Mouse (Mus musculus) forebrain, embryonic 15.5 days (tissue): ENCODE measurements around the gene Mrpl45. TPM values are rescaled to one million over a fixed set of nuclear protein-coding genes. Genes with fewer than 3 reads are reported as not detected.
"Not testable (repeated sequence)": the region's sequence is repeated elsewhere in the genome, so short reads cannot be mapped to it uniquely, and the experiment has no call there.

Experiments
- ATAC-seq: fragments of 200-750 bp; cut with Nextera tagmentation; replicated peaks from 2 replicates; pipeline ENCODE4 v1.8.0; 2017; ENCODE audit warnings: mild to moderate bottlenecking, moderate TSS enrichment, moderate library complexity
- H3K27ac ChIP-seq: fragments of 300-500 bp; sonication (generic); replicated peaks from 2 replicates; pipeline ENCODE4 v1.5.1; 2015; ENCODE audit warnings: mild to moderate bottlenecking, inconsistent platforms
- H3K27me3 ChIP-seq: fragments of 300-500 bp; sonication (generic); 2 replicates; pipeline ENCODE4 v1.6.1; 2015; ENCODE audit warnings: inconsistent platforms
- H3K36me3 ChIP-seq: fragments of 300-500 bp; sonication (generic); 2 replicates; pipeline ENCODE4 v1.6.1; 2015; ENCODE audit warnings: mild to moderate bottlenecking, inconsistent platforms
- H3K4me1 ChIP-seq: fragments of 300-500 bp; sonication (generic); 2 replicates; pipeline ENCODE4 v1.6.1; 2015; ENCODE audit warnings: inconsistent platforms
- H3K4me2 ChIP-seq: fragments of 300-500 bp; sonication (generic); replicated peaks from 2 replicates; pipeline ENCODE4 v1.6.1; 2015; ENCODE audit warnings: mild to moderate bottlenecking, inconsistent platforms
- H3K4me3 ChIP-seq: fragments of 300-500 bp; sonication (generic); 2 replicates; pipeline ENCODE4 v1.5.1; 2015; ENCODE audit warnings: mild to moderate bottlenecking, inconsistent platforms
- H3K9ac ChIP-seq: fragments of 300-500 bp; sonication (generic); replicated peaks from 2 replicates; pipeline ENCODE4 v1.6.1; 2015; ENCODE audit warnings: mild to moderate bottlenecking, inconsistent platforms
- H3K9me3 ChIP-seq: fragments of 300-500 bp; sonication (generic); 2 replicates; pipeline ENCODE4 v1.6.1; 2016; ENCODE audit warnings: inconsistent platforms
- WGBS: fragments of 180-500 bp; shearing (Covaris S2); methylation state at CpG from one replicate; pipeline ENCODE4 v1.1.7; 2015; ENCODE audit warnings: mixed read lengths; 5-methylcytosine and 5-hydroxymethylcytosine counted together
- polyA plus RNA-seq: library from polyadenylated mRNA; unstranded; fragments of >200 nt; fragmentation: Nextera tagmentation; extraction: Ambion mirVana; gene quantifications from 2 replicates; pipeline ENCODE4 v1.2.1, GENCODE M21; 2015

Gene Mrpl45
- polyA plus RNA-seq, 1 experiment from 2014 or later = 40.6 TPM

DNA sequence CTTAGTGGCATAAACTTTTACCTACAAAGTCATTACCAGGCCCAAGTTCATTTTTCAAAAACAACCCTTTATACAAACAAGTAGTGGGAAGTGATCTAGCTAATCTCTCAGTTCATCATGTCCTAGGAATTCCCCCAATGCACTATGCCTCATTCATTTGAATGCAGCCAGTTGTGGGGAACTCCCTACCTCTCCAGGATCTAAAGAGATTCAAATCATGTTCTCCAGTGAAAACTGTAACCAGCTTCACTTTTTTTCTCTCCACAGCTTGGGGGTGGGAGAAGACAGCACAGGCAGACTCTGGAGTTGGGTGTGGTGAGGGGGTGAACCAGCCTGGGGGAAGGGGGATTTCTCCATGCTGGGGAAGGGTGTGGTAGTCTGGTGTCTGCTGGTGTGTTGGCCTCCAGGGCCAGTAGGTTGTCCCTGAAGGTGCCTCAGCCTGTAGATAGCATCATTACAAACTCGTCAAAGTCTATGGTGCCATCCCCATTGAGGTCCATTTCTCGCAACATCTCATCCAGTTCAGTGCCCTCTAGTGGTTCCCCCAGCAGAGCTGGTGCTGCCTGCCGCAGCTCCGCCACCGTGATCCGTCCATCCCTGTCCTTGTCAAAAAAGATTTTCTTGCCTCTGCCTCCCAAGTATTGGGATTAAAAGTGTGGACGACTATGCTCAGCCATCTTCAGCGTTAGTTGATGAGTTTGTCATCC is 6.5 kb downstream of the Mrpl45 start:
- H3K9ac ChIP-seq, H3K4me3 ChIP-seq, H3K4me1 ChIP-seq, H3K9me3 ChIP-seq, H3K27me3 ChIP-seq, H3K27ac ChIP-seq, ATAC-seq, H3K4me2 ChIP-seq: not testable (repeated sequence)
- 83% methylated on average over 8 of the region's 8 CpGs for WGBS
- peaks cover 41% of the 10 kb centered on the region for H3K36me3 ChIP-seq

DNA sequence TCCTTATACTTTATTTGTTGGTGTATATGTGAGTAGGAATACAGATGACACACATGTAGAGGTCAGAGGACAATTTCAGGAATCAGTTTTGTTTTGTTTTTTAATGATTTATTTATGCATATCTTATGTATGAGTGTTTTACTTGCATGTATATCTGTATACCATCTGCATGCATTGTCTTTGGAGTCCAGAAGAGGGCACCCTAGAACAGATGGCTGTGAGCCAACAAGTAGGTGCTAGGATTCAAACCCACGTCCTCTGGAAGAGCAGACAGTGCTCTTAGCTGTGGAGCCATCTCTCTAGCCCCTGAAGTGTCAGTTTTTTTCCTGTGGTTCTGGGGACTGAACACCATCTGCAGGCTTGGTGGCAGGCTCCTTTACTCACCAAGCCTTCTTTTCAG is 9.7 kb downstream of the Mrpl45 start:
- ATAC-seq = no peak
- H3K4me3 ChIP-seq = no peak overlapping the region
- WGBS = 52% methylated on average over 1 of the region's 1 CpGs

DNA sequence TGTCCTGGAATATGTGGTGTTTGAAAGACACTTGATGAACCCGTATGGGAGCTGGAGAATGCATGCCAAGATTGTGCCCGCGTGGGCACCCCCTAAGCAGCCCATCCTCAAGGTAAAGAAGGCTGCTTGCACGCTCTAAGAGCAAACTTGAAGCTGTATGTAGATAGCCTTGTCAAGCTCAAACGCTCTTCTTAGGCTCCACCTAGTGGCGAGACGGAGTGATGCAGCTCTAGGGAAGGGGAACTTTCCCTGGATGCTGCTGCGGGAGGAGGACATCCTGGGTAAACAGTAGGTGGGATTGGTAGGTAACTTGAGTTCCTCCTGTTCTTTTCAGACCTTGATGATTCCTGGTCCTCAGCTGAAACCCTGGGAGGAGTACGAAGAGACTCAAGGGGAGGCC is 12.6 kb downstream of the Mrpl45 start:
- no peak overlapping the region for H3K27ac ChIP-seq
- no peak overlapping the region for H3K4me2 ChIP-seq
- H3K27me3 ChIP-seq = no peaks in the 10 kb centered on the region
- no peaks in the 10 kb centered on the region for H3K4me1 ChIP-seq
- peaks cover 48% of the 10 kb centered on the region for H3K36me3 ChIP-seq
- WGBS = 23% methylated on average over 9 of the region's 9 CpGs
- ATAC-seq = no peak
- no peak overlapping the region for H3K4me3 ChIP-seq
- H3K9me3 ChIP-seq = no peaks in the 10 kb centered on the region
- H3K9ac ChIP-seq = no peak overlapping the region

More for the DNA sequence above, 9.7 kb downstream of the Mrpl45 start:
- Histone ChIP-seq H3K27me3 (no peaks in the 10 kb centered on the region), H3K36me3 (peaks cover 56% of the 10 kb centered on the region), H3K27ac (no peak overlapping the region), H3K9me3 (no peaks in the 10 kb centered on the region), H3K4me2 (no peak overlapping the region), H3K9ac (no peak overlapping the region), H3K4me1 (no peaks in the 10 kb centered on the region)

DNA sequence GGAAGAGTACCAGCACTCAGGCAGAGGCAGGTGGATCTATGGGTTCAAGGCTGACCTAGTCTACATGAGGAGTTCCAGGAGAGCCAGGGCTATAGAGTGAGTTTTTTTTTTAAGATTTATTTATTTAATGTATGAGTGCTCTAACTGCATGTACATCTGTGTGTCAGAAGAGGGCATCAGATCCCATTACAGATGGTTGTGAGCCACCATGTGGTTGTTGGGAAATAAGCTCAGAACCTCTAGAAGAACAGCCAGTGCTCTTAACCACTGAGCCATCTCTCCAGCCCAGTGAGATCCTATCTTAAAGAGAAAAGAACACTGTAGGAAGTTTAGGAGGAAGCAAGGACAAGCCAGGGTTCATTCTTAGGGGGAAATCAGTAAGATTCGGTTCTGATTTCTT is 14.8 kb downstream of the Mrpl45 start:
- Histone ChIP-seq H3K27ac (no peak overlapping the region), H3K27me3 (no peaks in the 10 kb centered on the region), H3K4me3 (no peak overlapping the region), H3K9ac (no peak overlapping the region), H3K9me3 (no peaks in the 10 kb centered on the region), H3K4me2 (no peak overlapping the region), H3K4me1 (no peaks in the 10 kb centered on the region), H3K36me3 (peaks cover 31% of the 10 kb centered on the region)
- 100% methylated on average over 1 of the region's 1 CpGs for whole genome bisulfite sequencing
- no peak for ATAC-seq

DNA sequence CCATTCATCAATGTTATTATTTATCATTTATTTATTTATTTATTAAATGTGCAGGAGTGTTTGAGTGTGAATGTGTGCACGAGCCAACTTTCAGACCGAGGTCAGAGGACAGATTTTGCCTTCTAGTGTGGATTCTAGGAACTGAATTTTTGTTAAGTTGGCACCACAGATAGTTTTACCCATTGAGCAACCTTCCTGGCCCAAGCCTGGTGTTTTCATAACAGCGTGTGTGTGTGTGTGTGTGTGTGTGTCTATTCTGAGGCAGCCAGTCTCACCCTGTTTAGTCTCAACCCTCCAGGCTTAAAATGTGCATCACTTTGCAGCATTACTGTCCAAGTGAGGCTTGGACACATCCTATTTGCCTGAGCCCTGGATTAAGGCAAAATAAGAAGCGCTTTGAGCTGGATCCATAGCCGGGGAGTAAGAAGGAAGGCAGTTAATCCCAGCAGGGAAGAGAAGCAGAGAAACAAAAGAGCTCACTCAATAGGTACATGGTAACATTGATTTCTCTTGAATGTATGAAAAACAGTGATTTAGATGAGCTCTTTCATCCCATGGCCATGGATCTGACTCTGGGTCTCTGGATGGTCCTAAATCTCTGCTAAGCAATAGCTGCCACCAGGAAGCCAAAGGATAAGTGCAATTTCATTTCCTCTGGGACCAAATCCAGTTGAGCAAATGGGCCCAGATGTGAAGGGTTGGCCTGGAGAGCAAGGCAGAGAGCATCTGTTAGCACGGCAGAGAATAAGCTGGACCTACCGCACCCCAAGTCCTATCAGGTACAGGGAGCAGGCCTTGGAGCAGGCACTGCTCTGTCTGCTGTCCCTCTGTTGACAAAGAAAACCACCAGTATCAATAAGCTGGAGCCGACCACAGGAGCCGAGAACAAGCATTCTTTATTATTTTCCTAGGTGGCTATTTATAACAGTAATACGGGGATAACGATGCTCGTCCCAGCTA is 16.0 kb downstream of the Mrpl45 start:
- H3K4me3 ChIP-seq = no peak overlapping the region
- H3K4me1 ChIP-seq = no peaks in the 10 kb centered on the region
- H3K27ac ChIP-seq = no peak overlapping the region
- no peak for ATAC-seq
- no peak overlapping the region for H3K9ac ChIP-seq
- peaks cover 20% of the 10 kb centered on the region for H3K36me3 ChIP-seq
- WGBS = 56% methylated on average over 12 of the region's 12 CpGs
- H3K9me3 ChIP-seq = no peaks in the 10 kb centered on the region
- H3K27me3 ChIP-seq = no peaks in the 10 kb centered on the region
- H3K4me2 ChIP-seq = no peak overlapping the region

DNA sequence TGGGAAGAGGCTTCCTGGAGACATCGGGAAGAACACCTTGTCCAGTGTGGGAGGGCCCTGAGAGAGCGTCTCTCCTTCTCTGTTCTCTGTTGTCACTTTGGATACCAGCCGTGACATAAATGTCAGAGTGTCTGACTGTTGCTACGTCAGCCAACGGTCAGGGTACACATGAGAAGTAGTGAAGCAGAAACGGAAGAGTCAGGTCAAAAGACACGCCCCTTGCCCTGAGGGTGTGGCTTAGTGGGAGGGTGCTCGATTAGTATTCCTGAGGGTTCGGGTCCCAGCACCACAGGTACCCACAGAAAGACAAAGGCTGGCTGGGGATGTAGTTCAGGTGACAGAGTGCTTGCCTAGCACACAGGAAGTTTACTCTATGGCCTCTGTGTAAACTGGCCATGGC is 17.5 kb downstream of the Mrpl45 start:
- Histone ChIP-seq H3K27ac (no peak overlapping the region), H3K9me3 (no peaks in the 10 kb centered on the region), H3K27me3 (no peaks in the 10 kb centered on the region), H3K4me2 (no peak overlapping the region), H3K36me3 (peaks cover 15% of the 10 kb centered on the region), H3K9ac (no peak overlapping the region), H3K4me1 (no peaks in the 10 kb centered on the region), H3K4me3 (no peak overlapping the region)
- ATAC-seq = no peak
- 61% methylated on average over 9 of the region's 9 CpGs for WGBS

DNA sequence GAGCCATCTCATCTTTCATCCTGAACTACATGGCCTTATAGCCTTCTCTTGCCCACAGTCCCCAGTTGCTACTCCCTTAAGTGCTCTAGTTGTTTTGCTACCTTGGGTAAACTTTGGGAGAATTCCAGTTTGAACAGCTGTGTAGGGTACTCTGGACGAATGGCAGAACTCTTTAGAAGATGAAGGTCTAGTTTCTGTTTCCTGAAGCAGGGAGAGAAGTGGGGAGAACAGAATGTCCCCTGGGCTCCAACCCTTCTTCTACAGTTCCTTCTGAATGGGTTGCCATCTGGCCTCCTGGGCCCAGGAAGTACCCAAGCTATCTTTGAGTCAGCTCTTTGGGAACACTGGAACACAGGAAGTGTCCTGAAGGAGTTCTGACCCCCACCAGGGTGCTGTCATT is 18.4 kb downstream of the Mrpl45 start:
- WGBS = 73% methylated on average over 1 of the region's 1 CpGs
- H3K4me2 ChIP-seq = no peak overlapping the region
- no peaks in the 10 kb centered on the region for H3K9me3 ChIP-seq
- peaks cover 7% of the 10 kb centered on the region for H3K4me1 ChIP-seq
- ATAC-seq = no peak
- H3K36me3 ChIP-seq = peaks cover 13% of the 10 kb centered on the region
- no peak overlapping the region for H3K27ac ChIP-seq
- no peaks in the 10 kb centered on the region for H3K27me3 ChIP-seq
- H3K9ac ChIP-seq = no peak overlapping the region
- H3K4me3 ChIP-seq = no peak overlapping the region

DNA sequence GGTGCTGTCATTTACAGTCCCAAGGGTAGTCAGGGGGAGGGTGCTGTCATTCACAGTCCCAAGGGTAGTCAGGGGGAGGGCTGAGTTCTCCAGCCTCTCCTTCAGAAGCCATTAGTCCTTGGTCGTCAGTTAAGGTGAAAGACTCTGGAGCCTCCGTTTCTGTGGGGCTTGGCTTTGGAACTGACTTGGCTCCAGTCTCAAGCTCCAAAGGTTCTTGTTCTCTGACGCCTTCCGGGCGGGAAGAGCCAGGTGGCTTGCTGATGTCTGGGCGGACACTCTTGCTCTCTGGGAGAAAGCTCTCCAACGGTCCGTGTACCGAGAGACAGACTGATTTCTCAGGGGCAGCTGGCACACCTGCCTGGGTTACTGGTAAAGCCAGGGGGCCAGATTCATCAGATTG is 18.9 kb downstream of the Mrpl45 start:
- Histone ChIP-seq H3K27ac (no peak overlapping the region), H3K4me1 (peaks cover 10% of the 10 kb centered on the region), H3K9me3 (no peaks in the 10 kb centered on the region), H3K4me3 (no peak overlapping the region), H3K4me2 (no peak overlapping the region), H3K36me3 (peaks cover 8% of the 10 kb centered on the region; the same call in 1 of the 2 replicates), H3K9ac (no peak overlapping the region), H3K27me3 (no peaks in the 10 kb centered on the region)
- 71% methylated on average over 9 of the region's 9 CpGs for WGBS
- ATAC-seq = no peak

DNA sequence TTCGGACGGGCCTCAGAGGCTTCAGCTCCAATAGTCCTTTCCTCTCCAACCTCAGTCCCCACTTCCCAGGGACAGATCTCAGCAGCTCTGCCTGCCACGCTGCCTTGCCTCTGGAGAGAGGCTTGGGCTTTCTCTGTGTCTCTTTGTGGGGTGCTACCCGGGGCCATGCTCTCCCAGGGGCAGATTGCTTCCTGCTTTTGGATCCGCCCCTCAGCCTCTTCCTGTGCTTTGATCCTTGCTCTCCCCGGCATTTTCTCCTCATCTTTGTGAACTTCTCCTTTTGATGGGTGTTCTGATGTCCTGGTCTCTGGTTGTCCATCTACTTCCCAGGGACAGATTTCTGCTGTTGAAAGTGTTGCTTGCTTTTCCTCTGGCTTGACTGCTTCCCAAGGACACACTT is 20.7 kb downstream of the Mrpl45 start:
- Histone ChIP-seq H3K36me3 (no peaks in the 10 kb centered on the region), H3K4me2 (no peak overlapping the region), H3K9me3 (no peaks in the 10 kb centered on the region), H3K9ac (no peak overlapping the region), H3K27ac (no peak overlapping the region), H3K4me3 (no peak overlapping the region), H3K27me3 (no peaks in the 10 kb centered on the region), H3K4me1 (peaks cover 10% of the 10 kb centered on the region)
- WGBS = 59% methylated on average over 6 of the region's 6 CpGs
- no peak for ATAC-seq

DNA sequence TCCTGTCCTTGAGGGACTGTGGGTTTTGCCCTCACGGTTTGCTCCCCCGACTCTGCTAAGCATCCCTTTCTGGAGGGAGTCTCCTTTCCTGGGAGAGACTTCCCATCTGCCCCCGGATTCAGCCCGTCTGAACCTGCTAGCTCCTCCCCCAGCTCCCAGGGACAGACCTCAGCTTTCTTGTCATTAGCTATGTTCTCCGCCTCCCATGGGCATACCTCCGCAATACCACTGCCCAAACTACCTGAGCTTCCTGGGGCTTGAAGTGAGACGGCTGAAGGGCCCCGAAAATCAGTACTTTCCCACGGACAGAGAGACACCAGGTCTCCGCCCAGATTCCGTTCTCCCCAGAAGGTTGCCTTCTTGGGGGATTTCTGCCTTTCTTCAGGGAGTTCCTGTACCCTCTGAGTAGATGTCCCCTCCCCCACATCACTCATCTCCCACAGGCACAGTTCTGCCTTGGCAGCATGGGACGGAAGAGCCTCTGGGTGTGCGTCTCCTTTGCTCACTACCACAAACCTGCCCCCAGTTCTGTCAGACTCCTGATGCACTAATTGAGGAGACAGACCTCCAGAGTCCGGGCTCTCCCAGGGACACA is 21.3 kb downstream of the Mrpl45 start:
- H3K27ac ChIP-seq = no peak overlapping the region
- H3K27me3 ChIP-seq = no peaks in the 10 kb centered on the region
- no peak overlapping the region for H3K4me3 ChIP-seq
- no peaks in the 10 kb centered on the region for H3K36me3 ChIP-seq
- no peaks in the 10 kb centered on the region for H3K9me3 ChIP-seq
- WGBS = 75% methylated on average over 14 of the region's 14 CpGs
- no peak for ATAC-seq
- H3K9ac ChIP-seq = no peak overlapping the region
- H3K4me2 ChIP-seq = no peak overlapping the region
- H3K4me1 ChIP-seq = peaks cover 10% of the 10 kb centered on the region

DNA sequence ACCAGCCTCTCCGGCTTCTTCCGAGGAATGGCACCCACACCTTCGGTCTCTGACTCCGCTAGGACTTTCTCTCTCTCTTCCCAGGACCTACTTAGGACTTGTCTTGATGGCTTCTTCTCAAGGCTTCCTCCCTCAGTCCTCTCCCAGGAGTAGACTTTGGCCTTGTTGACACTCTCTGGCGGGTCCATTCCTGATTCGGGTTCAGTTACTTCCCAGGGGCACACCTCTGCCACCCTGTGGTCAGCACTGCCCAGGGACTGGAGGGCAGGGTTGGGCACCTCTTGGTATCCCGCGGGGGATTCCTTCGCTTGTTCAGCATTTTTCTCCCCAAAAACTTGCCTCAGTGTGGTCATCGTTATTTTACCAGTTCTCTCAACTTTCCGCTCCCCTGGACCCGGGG is 21.8 kb downstream of the Mrpl45 start:
- Histone ChIP-seq H3K9me3 (no peaks in the 10 kb centered on the region), H3K4me3 (no peak overlapping the region), H3K27me3 (no peaks in the 10 kb centered on the region), H3K4me1 (peaks cover 10% of the 10 kb centered on the region), H3K9ac (no peak overlapping the region), H3K27ac (no peak overlapping the region), H3K4me2 (no peak overlapping the region), H3K36me3 (no peaks in the 10 kb centered on the region)
- WGBS = 90% methylated on average over 12 of the region's 12 CpGs
- no peak for ATAC-seq
